Mouse (Mus musculus): Measurements from ENCODE around the gene Cmtr2.

- TF ChIP-seq CTCF (IDR thresholded peaks at IDR 0.05; ENCODE audit: extremely low read depth, insufficient read depth, insufficient read length, insufficient replicate concordance) (no peak), POLR2A (IDR thresholded peaks at IDR 0.05; ENCODE audit: low read depth, low read length) (no peak)
These were observed 50.4 kb downstream of the Cmtr2 start for GRCm38 (mm10) chr8:110265796-110266305.

All from spleen, adult 2 months (tissue).